Mouse (Mus musculus): Measurements from ENCODE around the gene Tbc1d10a.

Tbc1d10a gene

DNA sequence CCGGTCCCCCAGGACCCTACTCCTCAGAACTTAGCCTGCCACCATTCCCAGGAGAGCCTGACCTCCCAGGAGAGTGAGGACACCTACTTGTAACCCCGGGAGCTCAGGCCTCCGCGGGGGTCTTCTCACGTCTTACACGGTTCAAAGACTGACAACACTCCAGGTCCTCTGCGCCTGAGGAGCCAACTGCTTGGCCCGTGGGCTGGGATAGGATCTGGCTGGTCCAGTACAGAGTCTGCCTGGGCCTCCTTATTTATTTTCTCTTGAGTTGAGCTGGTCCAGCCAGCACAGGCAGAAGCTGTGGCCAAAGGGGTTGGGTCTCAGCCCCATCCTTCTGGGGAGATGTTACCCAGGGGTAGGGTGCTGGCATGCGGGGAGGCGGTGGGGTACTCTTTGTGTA, 28.5 kb downstream of the Tbc1d10a start:
- Histone ChIP-seq H3K27me3 (ENCODE audit: insufficient read depth, low read length) (no peaks in the 10 kb centered on the region), H3K4me1 (replicated peaks; ENCODE audit: low read depth, low read length) (peaks cover 76% of the 10 kb centered on the region)
- TF ChIP-seq CTCF (conservative IDR thresholded peaks at IDR 0.05; ENCODE audit: low read length), result no peak
- TF ChIP-seq POU5F1 (IDR thresholded peaks at IDR 0.05; ENCODE audit: borderline replicate concordance, low read length), result no peak
- no peak for TF ChIP-seq NANOG (IDR thresholded peaks at IDR 0.05; ENCODE audit: borderline replicate concordance, low read length)

GRCm38 (mm10) chr11:4216248-4217000, 29.8 kb downstream of the Tbc1d10a start:
- Histone ChIP-seq H3K9me3 (ENCODE audit: low read length) (no peaks in the 10 kb centered on the region), H3K4me3 (replicated peaks; ENCODE audit: low read length) (peak overlapping the region; percentile 90), H3K4me1 (replicated peaks; ENCODE audit: low read depth, low read length) (peaks cover 89% of the 10 kb centered on the region), H3K27me3 (ENCODE audit: insufficient read depth, low read length) (no peaks in the 10 kb centered on the region), H3K36me3 (ENCODE audit: insufficient read depth, low read length) (peaks cover 71% of the 10 kb centered on the region)
- TF ChIP-seq NANOG (IDR thresholded peaks at IDR 0.05; ENCODE audit: borderline replicate concordance, low read length) (no peak), POU5F1 (IDR thresholded peaks at IDR 0.05; ENCODE audit: borderline replicate concordance, low read length) (no peak), CTCF (conservative IDR thresholded peaks at IDR 0.05; ENCODE audit: low read length) (no peak)

More for the DNA sequence above, 28.5 kb downstream of the Tbc1d10a start:
- H3K4me3 ChIP-seq (replicated peaks; ENCODE audit: low read length), result peak overlapping the region; percentile 21; the same call in 1 of the 2 replicates
- no peaks in the 10 kb centered on the region for H3K9me3 ChIP-seq (ENCODE audit: low read length)
- H3K36me3 ChIP-seq (ENCODE audit: insufficient read depth, low read length), result peaks cover 73% of the 10 kb centered on the region

DNA sequence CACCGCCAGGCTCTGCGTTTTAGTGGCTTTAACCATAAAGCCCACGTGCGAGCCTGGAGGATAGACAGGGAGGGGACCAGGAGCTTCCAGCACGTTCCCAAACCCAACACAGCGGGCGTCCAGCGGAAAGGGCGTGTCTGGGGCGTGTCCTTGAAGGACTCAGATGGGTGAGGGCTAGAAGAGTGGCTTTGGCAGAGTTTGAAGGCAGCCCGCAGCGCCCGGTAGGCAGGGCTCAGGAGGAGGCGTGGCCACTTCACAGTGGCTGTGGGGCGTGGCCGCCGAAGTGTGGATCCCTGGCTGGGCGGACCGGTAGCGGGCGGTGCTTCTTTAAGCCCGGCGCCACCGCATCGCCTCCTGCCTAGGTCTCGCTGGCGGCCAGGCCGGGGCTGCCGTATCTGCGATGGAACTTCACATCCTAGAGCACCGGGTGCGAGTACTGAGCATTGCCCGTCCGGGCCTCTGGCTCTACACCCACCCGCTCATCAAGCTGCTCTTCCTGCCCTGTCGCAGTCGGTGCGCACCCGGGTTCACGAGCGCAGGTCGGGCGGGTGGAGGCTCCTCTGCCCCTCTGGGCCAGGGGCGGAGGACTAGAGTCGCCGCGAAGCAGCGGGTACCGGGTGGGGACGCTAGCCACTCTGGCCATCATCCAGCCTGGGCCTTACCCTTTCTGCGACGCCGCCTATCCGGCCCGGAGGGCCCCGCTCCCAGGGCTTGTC, 31.5 kb downstream of the Tbc1d10a start, which contains the start of gene Castor1:
TSS of gene Castor1 (plus strand) at position 312 of the 716 bp plus-strand sequence.
- TF ChIP-seq NANOG (IDR thresholded peaks at IDR 0.05; ENCODE audit: borderline replicate concordance, low read length) (no peak), CTCF (conservative IDR thresholded peaks at IDR 0.05; ENCODE audit: low read length) (no peak)
- no peaks in the 10 kb centered on the region for H3K9me3 ChIP-seq (ENCODE audit: low read length)
- H3K4me3 ChIP-seq (replicated peaks; ENCODE audit: low read length), result peak within 1 kb of the TSS; percentile 90
- H3K27me3 ChIP-seq (ENCODE audit: insufficient read depth, low read length), result no peaks in the 10 kb centered on the region
- peaks cover 66% of the 10 kb centered on the region for H3K36me3 ChIP-seq (ENCODE audit: insufficient read depth, low read length)
- H3K4me1 ChIP-seq (replicated peaks; ENCODE audit: low read depth, low read length), result peaks cover 87% of the 10 kb centered on the region

GRCm38 (mm10) chr11:4218637-4219036, 32.0 kb downstream of the Tbc1d10a start:
- Histone ChIP-seq H3K4me3 (replicated peaks; ENCODE audit: low read length) (peak overlapping the region; percentile 90), H3K36me3 (ENCODE audit: insufficient read depth, low read length) (peaks cover 61% of the 10 kb centered on the region), H3K4me1 (replicated peaks; ENCODE audit: low read depth, low read length) (peaks cover 87% of the 10 kb centered on the region), H3K9me3 (ENCODE audit: low read length) (no peaks in the 10 kb centered on the region), H3K27me3 (ENCODE audit: insufficient read depth, low read length) (no peaks in the 10 kb centered on the region)
- TF ChIP-seq POU5F1 (IDR thresholded peaks at IDR 0.05; ENCODE audit: borderline replicate concordance, low read length) (no peak), CTCF (conservative IDR thresholded peaks at IDR 0.05; ENCODE audit: low read length) (no peak), NANOG (IDR thresholded peaks at IDR 0.05; ENCODE audit: borderline replicate concordance, low read length) (no peak)

- Histone ChIP-seq H3K27me3 (ENCODE audit: insufficient read depth, low read length) (no peaks in the 10 kb centered on the region), H3K36me3 (ENCODE audit: insufficient read depth, low read length) (peaks cover 54% of the 10 kb centered on the region), H3K9me3 (ENCODE audit: low read length) (no peaks in the 10 kb centered on the region), H3K4me1 (replicated peaks; ENCODE audit: low read depth, low read length) (peaks cover 86% of the 10 kb centered on the region), H3K4me3 (replicated peaks; ENCODE audit: low read length) (peak overlapping the region; percentile 90)
- TF ChIP-seq POU5F1 (IDR thresholded peaks at IDR 0.05; ENCODE audit: borderline replicate concordance, low read length), result no peak
- TF ChIP-seq NANOG (IDR thresholded peaks at IDR 0.05; ENCODE audit: borderline replicate concordance, low read length), result no peak
- no peak for TF ChIP-seq CTCF (conservative IDR thresholded peaks at IDR 0.05; ENCODE audit: low read length)
These were observed 32.7 kb downstream of the Tbc1d10a start for GRCm38 (mm10) chr11:4219317-4219751.

DNA sequence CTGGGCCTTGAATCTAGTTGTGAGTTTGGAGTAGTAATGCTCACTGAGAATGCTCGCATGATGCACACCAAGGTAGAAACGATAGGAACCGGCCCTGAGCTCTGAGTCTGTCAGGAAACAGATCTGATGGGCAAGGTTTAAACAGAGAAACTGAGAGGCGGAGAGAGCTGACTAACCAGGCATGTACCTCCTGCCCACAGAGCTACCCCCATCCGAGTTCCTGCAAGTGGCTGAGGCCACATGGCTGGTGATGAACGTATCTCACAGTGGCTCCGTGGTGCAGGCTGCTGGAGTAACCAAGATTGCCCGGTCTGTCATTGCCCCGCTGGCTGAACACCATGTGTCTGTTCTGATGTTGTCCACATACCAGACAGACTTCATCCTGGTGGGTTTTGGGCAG, 33.3 kb downstream of the Tbc1d10a start:
- H3K27me3 ChIP-seq (ENCODE audit: insufficient read depth, low read length), result no peaks in the 10 kb centered on the region
- peaks cover 48% of the 10 kb centered on the region for H3K36me3 ChIP-seq (ENCODE audit: insufficient read depth, low read length)
- H3K4me1 ChIP-seq (replicated peaks; ENCODE audit: low read depth, low read length), result peaks cover 84% of the 10 kb centered on the region
- no peak for TF ChIP-seq NANOG (IDR thresholded peaks at IDR 0.05; ENCODE audit: borderline replicate concordance, low read length)
- no peak for TF ChIP-seq POU5F1 (IDR thresholded peaks at IDR 0.05; ENCODE audit: borderline replicate concordance, low read length)
- TF ChIP-seq CTCF (conservative IDR thresholded peaks at IDR 0.05; ENCODE audit: low read length), result no peak
- no peaks in the 10 kb centered on the region for H3K9me3 ChIP-seq (ENCODE audit: low read length)
- H3K4me3 ChIP-seq (replicated peaks; ENCODE audit: low read length), result peak overlapping the region; percentile 35; the same call in 1 of the 2 replicates

DNA sequence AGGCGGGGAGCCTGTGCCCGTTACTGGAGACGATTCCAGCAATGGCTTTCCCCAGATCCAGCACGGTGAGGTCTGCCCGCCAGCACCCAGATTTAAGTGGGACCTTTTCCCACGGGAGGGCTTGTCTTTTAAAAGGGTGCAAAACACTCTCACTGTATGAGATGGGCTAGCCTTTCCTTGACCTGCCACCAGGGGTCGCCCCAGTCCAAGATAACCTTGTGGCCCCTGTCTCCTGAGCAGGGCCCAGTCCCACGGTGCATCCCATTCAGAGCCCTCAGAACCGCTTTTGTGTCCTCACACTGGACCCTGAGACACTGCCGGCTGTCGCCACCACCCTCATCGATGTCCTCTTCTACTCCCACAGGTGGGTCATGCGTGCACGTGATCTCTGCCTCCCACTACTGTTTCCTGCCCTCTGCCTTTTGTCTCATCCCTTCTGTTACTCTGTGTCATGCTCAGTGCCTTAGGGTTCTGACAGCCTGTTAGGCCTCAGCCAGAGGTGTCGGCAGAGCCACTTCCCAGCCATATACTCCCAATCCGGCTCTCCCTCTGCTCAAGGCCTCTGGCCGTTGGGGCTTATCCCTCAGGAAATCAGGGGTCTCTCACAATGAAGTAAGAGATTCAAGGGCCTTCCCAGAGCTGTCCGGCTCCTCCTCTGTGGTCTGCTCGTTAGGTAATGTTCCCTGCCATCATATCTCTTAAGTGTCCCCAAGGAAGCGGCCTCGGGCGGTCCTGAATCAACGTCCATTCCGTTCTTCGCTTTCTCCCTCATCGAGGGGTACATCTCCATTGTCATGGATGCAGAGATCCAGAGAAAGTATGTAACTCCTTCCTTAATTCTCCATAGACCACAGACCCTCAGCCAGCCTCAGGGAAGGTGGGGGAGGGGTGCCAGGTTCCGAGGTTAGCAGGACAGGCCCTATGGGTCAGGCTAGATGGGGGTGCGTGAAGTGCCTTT, 34.1 kb downstream of the Tbc1d10a start:
- H3K4me3 ChIP-seq (replicated peaks; ENCODE audit: low read length), result peak overlapping the region; percentile 35
- no peaks in the 10 kb centered on the region for H3K27me3 ChIP-seq (ENCODE audit: insufficient read depth, low read length)
- H3K4me1 ChIP-seq (replicated peaks; ENCODE audit: low read depth, low read length), result peaks cover 80% of the 10 kb centered on the region
- peaks cover 40% of the 10 kb centered on the region for H3K36me3 ChIP-seq (ENCODE audit: insufficient read depth, low read length)
- TF ChIP-seq POU5F1 (IDR thresholded peaks at IDR 0.05; ENCODE audit: borderline replicate concordance, low read length), result no peak
- peak; percentile 93 for TF ChIP-seq CTCF (conservative IDR thresholded peaks at IDR 0.05; ENCODE audit: low read length)
- TF ChIP-seq NANOG (IDR thresholded peaks at IDR 0.05; ENCODE audit: borderline replicate concordance, low read length), result no peak
- no peaks in the 10 kb centered on the region for H3K9me3 ChIP-seq (ENCODE audit: low read length)
